Mouse (Mus musculus): Measurements from ENCODE around the gene Gm2174.

Gm2174 gene

GRCm38 (mm10) chrX:56447524-56448015 lies at the start of gene Gm2174:
TSS of gene Gm2174 (plus strand) at chrX:56447965.
- no peak for DNase-seq (ENCODE audit: extremely low spot score, low spot score)

GRCm38 (mm10) chrX:56404646-56405045 lies 43.1 kb upstream of the Gm2174 start:
- DNase-seq (ENCODE audit: extremely low spot score, low spot score) = no peak

GRCm38 (mm10) chrX:56405482-56405881 lies 42.3 kb upstream of the Gm2174 start:
- DNase-seq (ENCODE audit: extremely low spot score, low spot score) = no peak

GRCm38 (mm10) chrX:56406128-56406527 lies 41.6 kb upstream of the Gm2174 start:
- DNase-seq (ENCODE audit: extremely low spot score, low spot score) = no peak

GRCm38 (mm10) chrX:56416277-56416676 lies 31.5 kb upstream of the Gm2174 start:
- no peak for DNase-seq (ENCODE audit: extremely low spot score, low spot score)

- DNase-seq (ENCODE audit: extremely low spot score, low spot score) = no peak
These were observed 30.2 kb upstream of the Gm2174 start for GRCm38 (mm10) chrX:56417541-56417940.

GRCm38 (mm10) chrX:56430601-56431000 lies 17.2 kb upstream of the Gm2174 start:
- DNase-seq (ENCODE audit: extremely low spot score, low spot score) = no peak

GRCm38 (mm10) chrX:56435758-56436283 lies 11.9 kb upstream of the Gm2174 start:
- no peak for DNase-seq (ENCODE audit: extremely low spot score, low spot score)

- DNase-seq (ENCODE audit: extremely low spot score, low spot score) = no peak
These were observed 1.0 kb upstream of the Gm2174 start for GRCm38 (mm10) chrX:56446487-56447428.

- DNase-seq (ENCODE audit: extremely low spot score, low spot score) = peak; percentile 56
These were observed 7.1 kb downstream of the Gm2174 start, which contains the start of gene Ints6l for GRCm38 (mm10) chrX:56454671-56455371. TSS of gene Ints6l (plus strand) at chrX:56454857.

- peak; percentile 75 for DNase-seq (ENCODE audit: extremely low spot score, low spot score)
These were observed 7.8 kb downstream of the Gm2174 start for GRCm38 (mm10) chrX:56455372-56456246.

GRCm38 (mm10) chrX:56456379-56456778 lies 8.6 kb downstream of the Gm2174 start:
- DNase-seq (ENCODE audit: extremely low spot score, low spot score) = no peak

- DNase-seq (ENCODE audit: extremely low spot score, low spot score) = no peak
These were observed 14.5 kb downstream of the Gm2174 start for GRCm38 (mm10) chrX:56462020-56462933.

GRCm38 (mm10) chrX:56464906-56465305 lies 17.1 kb downstream of the Gm2174 start:
- no peak for DNase-seq (ENCODE audit: extremely low spot score, low spot score)

GRCm38 (mm10) chrX:56467688-56468087 lies 19.9 kb downstream of the Gm2174 start:
- no peak for DNase-seq (ENCODE audit: extremely low spot score, low spot score)

- DNase-seq (ENCODE audit: extremely low spot score, low spot score) = no peak
These were observed 20.7 kb downstream of the Gm2174 start for GRCm38 (mm10) chrX:56468422-56468821.

- DNase-seq (ENCODE audit: extremely low spot score, low spot score) = no peak
These were observed 26.3 kb downstream of the Gm2174 start for GRCm38 (mm10) chrX:56474035-56474434.

GRCm38 (mm10) chrX:56477553-56477952 lies 29.8 kb downstream of the Gm2174 start:
- DNase-seq (ENCODE audit: extremely low spot score, low spot score) = no peak

- no peak for DNase-seq (ENCODE audit: extremely low spot score, low spot score)
These were observed 34.1 kb downstream of the Gm2174 start for GRCm38 (mm10) chrX:56481906-56482305.

GRCm38 (mm10) chrX:56489758-56490157 lies 42.0 kb downstream of the Gm2174 start:
- DNase-seq (ENCODE audit: extremely low spot score, low spot score) = peak; percentile 55
